In the genomic region with DNA sequence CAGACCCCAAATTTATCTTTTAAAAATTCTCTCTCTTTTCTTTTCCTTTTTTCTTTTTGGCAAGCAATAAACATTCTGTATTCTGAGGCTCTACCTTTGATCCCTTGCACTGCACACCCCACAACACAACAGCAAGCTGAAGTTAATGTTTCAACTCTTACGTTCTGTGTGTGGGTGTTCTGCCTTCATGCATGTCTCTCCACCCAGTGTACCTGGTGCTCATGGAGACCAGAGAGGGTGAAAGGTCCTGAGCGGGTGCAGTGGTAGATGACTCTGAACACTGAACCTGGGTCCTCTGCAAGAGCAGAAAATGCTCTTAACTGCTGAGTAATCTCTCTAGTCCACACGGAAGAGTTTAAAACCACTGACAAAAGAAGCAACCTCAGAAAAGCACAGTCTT, we compare ENCODE assay signal across 22 mouse cellular contexts. TPM values are rescaled to one million over a fixed set of nuclear protein-coding genes. Genes with fewer than 3 reads are reported as not detected.
DNase-seq lines count a peak whose midpoint lies in the region; ATAC-seq and TF ChIP-seq lines count a peak whose summit lies in the region.
"Had no signal": no experiment of that assay in that cellular context is flagged by ENCODE, and none has a peak within 500 bp of the region (broad histone marks: within the 10 kb centered on the region; RNA-seq: fewer than 3 reads in every experiment).

No protein-coding gene starts in this region.

- ATAC-seq in heart, embryonic 12.5 days (ENCODE audit: insufficient number of reproducible peaks, low FRiP score), result no peak
- ATAC-seq in intestine, postnatal 0 days, result peak; percentile 49
- peak; percentile 85 for ATAC-seq in kidney, embryonic 16.5 days (ENCODE audit: low FRiP score, low TSS enrichment)
- no peak for ATAC-seq in hindbrain, embryonic 12.5 days (ENCODE audit: low FRiP score)
- ATAC-seq: activated CD4-positive, CD25-positive, alpha-beta regulatory T cell, adult 4 months; forebrain, embryonic 13.5 days had no signal

- TF ChIP-seq CTCF in intestine, postnatal 0 days (IDR thresholded peaks at IDR 0.05; ENCODE audit: low read depth), result no peak

- H3K36me3 ChIP-seq in heart, embryonic 12.5 days, result peaks cover 57% of the 10 kb centered on the region
- H3K36me3 ChIP-seq in intestine, postnatal 0 days (ENCODE audit: control insufficient read depth, insufficient read depth), result peaks cover 38% of the 10 kb centered on the region
- peaks cover 40% of the 10 kb centered on the region for H3K36me3 ChIP-seq in kidney, embryonic 16.5 days (ENCODE audit: insufficient read depth, low read length)
- H3K36me3 ChIP-seq in hindbrain, embryonic 12.5 days, result peaks cover 63% of the 10 kb centered on the region

- no peaks in the 10 kb centered on the region for H3K9me3 ChIP-seq in heart, embryonic 12.5 days (replicated peaks)
- no peaks in the 10 kb centered on the region for H3K9me3 ChIP-seq in intestine, postnatal 0 days (ENCODE audit: control insufficient read depth)
- H3K9me3 ChIP-seq in kidney, embryonic 16.5 days (ENCODE audit: low read length), result no peaks in the 10 kb centered on the region
- H3K9me3 ChIP-seq in hindbrain, embryonic 12.5 days (replicated peaks), result no peaks in the 10 kb centered on the region
- H3K9me3 ChIP-seq: forebrain, embryonic 13.5 days; heart, embryonic 10.5 days had no signal

- no peaks in the 10 kb centered on the region for H3K4me1 ChIP-seq in heart, embryonic 12.5 days (replicated peaks)
- H3K4me1 ChIP-seq in intestine, postnatal 0 days (replicated peaks; ENCODE audit: control insufficient read depth, insufficient read depth, low read length), result no peaks in the 10 kb centered on the region
- no peaks in the 10 kb centered on the region for H3K4me1 ChIP-seq in kidney, embryonic 16.5 days (ENCODE audit: insufficient read depth, low read length)
- H3K4me1 ChIP-seq in hindbrain, embryonic 12.5 days, result no peaks in the 10 kb centered on the region
- H3K4me1 ChIP-seq: forebrain, embryonic 13.5 days; heart, embryonic 10.5 days had no signal

- H3K27ac ChIP-seq in heart, embryonic 12.5 days (ENCODE audit: poor library complexity, severe bottlenecking), result no peak overlapping the region
- no peak overlapping the region for H3K27ac ChIP-seq in intestine, postnatal 0 days (ENCODE audit: low read depth, low read length)
- no peak overlapping the region for H3K27ac ChIP-seq in kidney, embryonic 16.5 days (ENCODE audit: low read length)
- no peak overlapping the region for H3K27ac ChIP-seq in hindbrain, embryonic 12.5 days
- H3K27ac ChIP-seq: forebrain, embryonic 13.5 days; heart, embryonic 10.5 days; stomach, postnatal 0 days had no signal

- H3K27me3 ChIP-seq in heart, embryonic 12.5 days (replicated peaks), result no peaks in the 10 kb centered on the region
- H3K27me3 ChIP-seq in intestine, postnatal 0 days (replicated peaks; ENCODE audit: control insufficient read depth, insufficient read depth, low read length), result no peaks in the 10 kb centered on the region
- no peaks in the 10 kb centered on the region for H3K27me3 ChIP-seq in kidney, embryonic 16.5 days (ENCODE audit: insufficient read depth, low read length)
- no peaks in the 10 kb centered on the region for H3K27me3 ChIP-seq in hindbrain, embryonic 12.5 days
- H3K27me3 ChIP-seq: forebrain, embryonic 13.5 days had no signal

- DNase-seq in heart, adult 11 months, result peak; percentile 50
- peak; percentile 4 for DNase-seq in large intestine, adult 2 months (ENCODE audit: low read depth, low spot score)
- no peak for DNase-seq in adrenal gland, postnatal 10 days
- no peak for DNase-seq in layer of hippocampus, postnatal 14 days (ENCODE audit: low spot score in 2 of 2)
- DNase-seq: adrenal gland, postnatal 14 days; cerebellum, adult 2 months; cerebellum, postnatal 36 days; heart, postnatal 10 days; lung, adult 2 months; lung, postnatal 14 days; right cerebral cortex, adult 18-20 months; thymus, adult 2 months; thymus, postnatal 4 days had no signal

- no peak overlapping the region for H3K4me2 ChIP-seq in heart, embryonic 12.5 days
- H3K4me2 ChIP-seq in intestine, postnatal 0 days (replicated peaks; ENCODE audit: low read depth), result no peak overlapping the region
- H3K4me2 ChIP-seq in kidney, embryonic 16.5 days (replicated peaks; ENCODE audit: low read depth, low read length), result no peak overlapping the region
- H3K4me2 ChIP-seq in hindbrain, embryonic 12.5 days (replicated peaks), result no peak overlapping the region
- H3K4me2 ChIP-seq: forebrain, embryonic 13.5 days; midbrain, embryonic 11.5 days had no signal

- 89% methylated on average over 3 of the region's 3 CpGs for WGBS in heart, embryonic 12.5 days
- 57% methylated on average over 3 of the region's 3 CpGs for WGBS in intestine, postnatal 0 days
- WGBS in kidney, embryonic 16.5 days, result 85% methylated on average over 3 of the region's 3 CpGs
- 57% methylated on average over 3 of the region's 3 CpGs for WGBS in large intestine, adult 2 months
- WGBS in hindbrain, embryonic 12.5 days, result 92% methylated on average over 3 of the region's 3 CpGs

- H3K4me3 ChIP-seq in heart, embryonic 12.5 days, result no peak overlapping the region
- no peak overlapping the region for H3K4me3 ChIP-seq in intestine, postnatal 0 days (ENCODE audit: low read depth, low read length)
- H3K4me3 ChIP-seq in kidney, embryonic 16.5 days (ENCODE audit: low read length), result no peak overlapping the region
- H3K4me3 ChIP-seq in hindbrain, embryonic 12.5 days, result no peak overlapping the region
- H3K4me3 ChIP-seq: forebrain, embryonic 13.5 days; heart, embryonic 10.5 days had no signal

- H3K9ac ChIP-seq in heart, embryonic 12.5 days, result no peak overlapping the region
- no peak overlapping the region for H3K9ac ChIP-seq in intestine, postnatal 0 days (ENCODE audit: low read depth, low read length)
- H3K9ac ChIP-seq in kidney, embryonic 16.5 days (replicated peaks; ENCODE audit: low read length), result no peak overlapping the region
- no peak overlapping the region for H3K9ac ChIP-seq in hindbrain, embryonic 12.5 days
- H3K9ac ChIP-seq: forebrain, embryonic 13.5 days had no signal

RNA-seq across cellular contexts. Expression of gene Usp1, which starts 36.6 kb away (rescaled TPM):
- 56.0 and 65.6 TPM in 2 replicates for polyA plus RNA-seq in heart, embryonic 12.5 days (2016; fragmentation: Nextera tagmentation; extraction: Ambion mirVana)
- 42.2 and 51.0 TPM in 2 replicates for polyA plus RNA-seq in intestine, postnatal 0 days (2015; fragmentation: Nextera tagmentation; extraction: Ambion mirVana)
- 65.6 and 78.8 TPM in 2 replicates for polyA plus RNA-seq in kidney, embryonic 16.5 days (2015; fragmentation: Nextera tagmentation; extraction: Ambion mirVana)
- polyA plus RNA-seq in large intestine, adult 2 months (2012; rRNA removed), result 14.7 and 29.3 TPM in 2 replicates
- total RNA-seq in adrenal gland, postnatal 10 days (2021), result 10 to 100 TPM; 37.8 to 42.9 TPM
- polyA plus RNA-seq in hindbrain, embryonic 12.5 days (2016; fragmentation: Nextera tagmentation; extraction: Ambion mirVana), result 83.7 and 91.5 TPM in 2 replicates
- 10 to 100 TPM; 18.1 to 23.7 TPM for total RNA-seq in layer of hippocampus, postnatal 14 days (2021)

Comparison
In these comparisons a context has a peak if more than half of its experiments do, and no peak if none do; other contexts are left out.
1. DNase-seq: peak in heart, adult 11 months (single experiment) and large intestine, adult 2 months (single experiment); none in adrenal gland, postnatal 10 days (single experiment) and layer of hippocampus, postnatal 14 days (0 of 2).
2. ATAC-seq: peak in intestine, postnatal 0 days (single experiment) and kidney, embryonic 16.5 days (single experiment); none in heart, embryonic 12.5 days (single experiment) and hindbrain, embryonic 12.5 days (single experiment).